Mouse (Mus musculus): Measurements from ENCODE around the gene Gp9.

Gp9 gene

GRCm38 (mm10) chr6:87810713-87811669, 33.1 kb downstream of the Gp9 start:
- DNase-seq = peak; percentile 84

- DNase-seq = peak; percentile 96
Observed at GRCm38 (mm10) chr6:87811675-87812338, 33.9 kb downstream of the Gp9 start, which contains the start of gene Rab43. Rab43 (minus strand) TSS chr6:87812164.

DNA sequence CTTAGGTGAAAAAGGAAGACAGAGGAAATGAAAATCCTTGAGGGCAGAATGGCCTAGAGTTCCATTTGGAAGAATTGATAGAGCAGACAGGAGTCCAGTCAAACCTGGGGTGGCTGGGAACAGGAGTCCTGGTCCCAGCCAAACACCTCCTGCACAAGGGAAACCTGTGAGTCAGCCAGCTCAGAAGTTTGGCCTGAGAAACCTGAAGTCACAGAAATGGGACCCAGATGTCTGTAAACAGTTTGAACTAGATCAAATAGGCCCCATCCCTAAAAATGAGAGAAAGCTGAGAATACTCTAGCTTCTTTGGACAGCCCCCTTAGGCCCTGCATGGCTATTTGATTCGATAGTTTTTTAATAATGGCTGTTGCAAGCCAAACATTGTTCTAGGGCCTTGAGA, 34.8 kb downstream of the Gp9 start:
- no peak for DNase-seq

DNA sequence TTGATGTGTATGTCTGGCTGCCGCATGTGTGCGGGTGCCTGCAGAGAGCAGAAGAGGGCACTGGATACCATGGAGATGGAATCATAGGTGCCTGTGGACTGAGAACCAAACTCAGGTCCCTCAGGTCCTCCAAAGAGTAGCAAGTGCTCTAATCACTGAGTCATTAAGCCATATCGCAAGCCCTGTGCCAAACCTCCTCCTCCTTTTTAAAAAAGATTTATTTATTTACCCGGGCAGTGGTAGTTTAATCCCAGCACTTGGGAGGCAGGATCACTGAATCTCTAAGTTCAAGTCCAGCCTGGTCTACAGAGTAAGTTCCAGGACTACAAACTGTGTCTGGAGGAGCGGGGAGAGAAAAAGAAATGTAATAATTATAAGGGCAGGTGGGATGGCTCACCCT, 36.6 kb downstream of the Gp9 start:
- DNase-seq = no peak

GRCm38 (mm10) chr6:87820366-87820765, 42.5 kb downstream of the Gp9 start:
- no peak for DNase-seq
